Mouse (Mus musculus) NIH3T3 (cell line): ENCODE measurements around the gene Mansc1.

ENCODE experiments used
- DNase-seq: peaks from one replicate; pipeline ENCODE4 v3.0.0-alpha.2; 2012; ENCODE audit warnings: low read depth

Mansc1 gene

GRCm38 (mm10) chr6:134597651-134598229, 34.5 kb downstream of the Mansc1 start:
- no peak for DNase-seq

- DNase-seq = no peak
Measured at GRCm38 (mm10) chr6:134594569-134595442, 37.5 kb downstream of the Mansc1 start.

GRCm38 (mm10) chr6:134591614-134592013, 40.7 kb downstream of the Mansc1 start:
- DNase-seq = peak; percentile 51

- no peak for DNase-seq
Measured at GRCm38 (mm10) chr6:134586241-134586640, 46.0 kb downstream of the Mansc1 start.

GRCm38 (mm10) chr6:134584616-134585015, 47.7 kb downstream of the Mansc1 start:
- no peak for DNase-seq

- DNase-seq = no peak
Measured at GRCm38 (mm10) chr6:134582110-134582509, 50.2 kb downstream of the Mansc1 start.

- no peak for DNase-seq
Measured at GRCm38 (mm10) chr6:134579506-134579905, 52.8 kb downstream of the Mansc1 start.

GRCm38 (mm10) chr6:134578039-134578438, 54.2 kb downstream of the Mansc1 start:
- DNase-seq = no peak

GRCm38 (mm10) chr6:134575288-134575741, 57.0 kb downstream of the Mansc1 start:
- peak; percentile 24 for DNase-seq

- DNase-seq = no peak
Measured at GRCm38 (mm10) chr6:134567986-134568556, 64.2 kb downstream of the Mansc1 start.

GRCm38 (mm10) chr6:134566818-134567485, 65.3 kb downstream of the Mansc1 start, which contains the start of gene Lrp6:
TSS of gene Lrp6 (minus strand) at chr6:134566965.
- peak; percentile 97 for DNase-seq

- peak; percentile 34 for DNase-seq
Measured at GRCm38 (mm10) chr6:134566248-134566817, 66.0 kb downstream of the Mansc1 start.

- peak; percentile 39 for DNase-seq
Measured at GRCm38 (mm10) chr6:134565606-134566247, 66.6 kb downstream of the Mansc1 start.

- no peak for DNase-seq
Measured at GRCm38 (mm10) chr6:134564539-134564938, 67.7 kb downstream of the Mansc1 start.

- DNase-seq = no peak
Measured at GRCm38 (mm10) chr6:134559635-134560034, 72.7 kb downstream of the Mansc1 start.
